Mouse (Mus musculus) lung, embryonic 16.5 days (tissue): ENCODE results near the gene Plxna4. TPM values are rescaled to one million over a fixed set of nuclear protein-coding genes. Genes with fewer than 3 reads are reported as not detected.

Experiments used
- ATAC-seq: fragments of 200-750 bp; cut with Nextera tagmentation; 2 replicates; pipeline ENCODE4 v1.8.0; 2017; ENCODE audit warnings: low read depth, mild to moderate bottlenecking, moderate library complexity
- H3K27ac ChIP-seq: fragments of 300-500 bp; sonication (generic); 2 replicates; pipeline ENCODE4 v1.5.1; 2014; ENCODE audit warnings: mild to moderate bottlenecking, control low read depth, low read length
- H3K27me3 ChIP-seq: fragments of 300-500 bp; sonication (generic); 2 replicates; pipeline ENCODE4 v1.6.1; 2014; ENCODE audit warnings: low read depth, low read length, mixed read lengths; ENCODE audit not compliant: control insufficient read depth, insufficient read depth
- H3K36me3 ChIP-seq: fragments of 300-500 bp; sonication (generic); 2 replicates; pipeline ENCODE4 v1.6.1; 2014; ENCODE audit warnings: low read length; ENCODE audit not compliant: control insufficient read depth, insufficient read depth
- H3K4me1 ChIP-seq: fragments of 300-500 bp; sonication (generic); replicated peaks from 2 replicates; pipeline ENCODE4 v1.6.1; 2014; ENCODE audit warnings: low read length, mixed read lengths; ENCODE audit not compliant: control insufficient read depth, insufficient read depth
- H3K4me2 ChIP-seq: fragments of 300-500 bp; sonication (generic); 2 replicates; pipeline ENCODE4 v1.6.1; 2014; ENCODE audit warnings: low read depth, low read length, control low read depth
- H3K4me3 ChIP-seq: fragments of 300-500 bp; sonication (generic); 2 replicates; pipeline ENCODE4 v1.5.1; 2014; ENCODE audit warnings: mild to moderate bottlenecking, low read length, control low read depth
- H3K9ac ChIP-seq: fragments of 300-500 bp; sonication (generic); 2 replicates; pipeline ENCODE4 v1.6.1; 2014; ENCODE audit warnings: low read length, control low read depth
- H3K9me3 ChIP-seq: fragments of 300-500 bp; sonication (generic); 2 replicates; pipeline ENCODE4 v1.6.1; 2016; ENCODE audit warnings: low read length; ENCODE audit not compliant: control insufficient read depth
- WGBS: fragments of 180-500 bp; shearing (Covaris S2); extraction: QIAGEN DNeasy Blood & Tissue Kit; methylation state at CpG from one replicate; pipeline ENCODE4 v1.1.7; 2014; 5-methylcytosine and 5-hydroxymethylcytosine counted together
- polyA plus RNA-seq: library from polyadenylated mRNA; unstranded; fragments of >200 nt; fragmentation: Nextera tagmentation; extraction: Ambion mirVana; gene quantifications from 2 replicates; pipeline ENCODE4 v1.2.1, GENCODE M21; 2015

Plxna4 gene
- polyA plus RNA-seq, 1 experiment from 2014 or later = 1.8 TPM

DNA sequence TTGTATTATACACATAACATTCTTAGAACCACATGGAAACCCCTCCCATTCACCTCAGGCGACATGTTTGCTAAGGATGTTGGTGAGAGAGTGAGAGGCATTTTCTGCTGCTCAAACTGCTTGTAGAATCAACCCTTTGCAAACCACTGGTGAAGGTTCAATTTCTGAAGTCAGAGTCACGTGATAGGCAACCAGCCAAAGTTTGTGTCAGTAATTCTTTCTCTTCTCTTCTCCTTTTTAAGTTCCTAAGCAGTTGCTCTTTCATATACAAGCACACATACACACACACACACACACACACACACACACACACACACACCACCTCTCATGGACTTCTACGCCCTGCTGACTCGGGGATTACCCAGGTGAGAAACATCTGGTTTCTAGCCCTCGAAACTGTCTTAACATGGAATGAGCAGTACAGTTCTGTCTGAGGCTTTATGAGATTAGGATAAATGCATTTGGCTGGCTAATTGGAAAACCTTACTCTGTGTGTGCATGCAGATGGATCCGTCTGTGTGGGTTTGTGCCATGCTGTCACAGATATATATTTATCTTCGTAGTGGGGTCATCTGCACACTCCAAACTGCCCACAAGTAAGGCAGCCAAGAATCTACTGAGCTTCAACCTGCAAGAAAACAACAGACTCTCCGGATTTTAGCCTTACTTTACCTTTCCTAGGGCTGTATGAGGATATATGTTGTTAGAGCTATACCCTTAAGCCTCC lies 138.6 kb downstream of the Plxna4 start:
- Histone ChIP-seq H3K36me3 (no peaks in the 10 kb centered on the region), H3K27me3 (no peaks in the 10 kb centered on the region), H3K9ac (no peak overlapping the region), H3K9me3 (no peaks in the 10 kb centered on the region), H3K27ac (no peak overlapping the region), H3K4me1 (no peaks in the 10 kb centered on the region), H3K4me2 (no peak overlapping the region), H3K4me3 (no peak overlapping the region)
- no peak for ATAC-seq
- 64% methylated on average over 8 of the region's 8 CpGs for whole genome bisulfite sequencing

DNA sequence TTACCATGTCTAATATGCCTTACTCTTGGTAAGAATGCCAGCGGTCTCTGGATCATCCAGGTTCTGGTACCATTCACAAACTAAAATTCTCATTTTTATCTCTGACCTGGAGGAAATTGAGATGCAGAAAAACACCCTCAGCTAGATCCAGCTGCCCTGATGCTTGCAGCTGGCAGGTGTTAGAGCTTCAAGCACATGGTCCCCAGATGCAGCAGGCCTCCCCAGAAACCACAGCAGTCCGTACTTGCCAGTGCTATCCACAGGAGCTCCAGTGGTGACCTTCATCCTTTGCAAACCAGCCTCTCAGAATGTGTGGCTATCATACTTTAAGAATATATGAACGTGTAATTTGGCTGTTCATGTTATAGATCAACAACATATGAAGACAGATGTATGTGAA lies 139.2 kb downstream of the Plxna4 start:
- WGBS = 72% methylated on average over 3 of the region's 3 CpGs
- Histone ChIP-seq H3K9ac (no peak overlapping the region), H3K4me1 (no peaks in the 10 kb centered on the region), H3K4me2 (no peak overlapping the region), H3K27ac (no peak overlapping the region), H3K4me3 (no peak overlapping the region), H3K9me3 (no peaks in the 10 kb centered on the region), H3K27me3 (no peaks in the 10 kb centered on the region), H3K36me3 (no peaks in the 10 kb centered on the region)
- no peak for ATAC-seq

DNA sequence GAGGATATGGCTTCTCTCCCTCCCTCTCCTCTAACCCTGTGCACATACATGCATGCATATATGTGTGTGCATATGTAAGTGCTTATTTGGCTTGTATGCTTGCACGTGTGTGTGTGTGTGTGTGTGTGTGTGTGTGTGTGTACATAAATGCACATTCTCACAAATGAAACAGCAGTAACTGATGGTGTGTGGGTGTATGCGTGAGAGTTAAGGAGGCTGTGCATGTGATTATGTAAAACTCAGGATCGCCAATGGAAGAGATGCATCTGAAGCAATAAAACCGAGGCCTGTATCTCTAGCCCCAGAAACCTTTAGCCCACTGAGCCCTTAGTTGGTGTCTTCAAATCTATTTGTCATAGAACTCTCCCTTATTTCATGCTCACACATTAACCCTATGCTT lies 141.7 kb downstream of the Plxna4 start:
- Histone ChIP-seq H3K27me3 (no peaks in the 10 kb centered on the region), H3K9me3 (no peaks in the 10 kb centered on the region), H3K36me3 (no peaks in the 10 kb centered on the region), H3K4me3 (no peak overlapping the region), H3K27ac (no peak overlapping the region), H3K4me1 (no peaks in the 10 kb centered on the region), H3K4me2 (no peak overlapping the region), H3K9ac (no peak overlapping the region)
- WGBS = 80% methylated on average over 4 of the region's 4 CpGs
- ATAC-seq = no peak

DNA sequence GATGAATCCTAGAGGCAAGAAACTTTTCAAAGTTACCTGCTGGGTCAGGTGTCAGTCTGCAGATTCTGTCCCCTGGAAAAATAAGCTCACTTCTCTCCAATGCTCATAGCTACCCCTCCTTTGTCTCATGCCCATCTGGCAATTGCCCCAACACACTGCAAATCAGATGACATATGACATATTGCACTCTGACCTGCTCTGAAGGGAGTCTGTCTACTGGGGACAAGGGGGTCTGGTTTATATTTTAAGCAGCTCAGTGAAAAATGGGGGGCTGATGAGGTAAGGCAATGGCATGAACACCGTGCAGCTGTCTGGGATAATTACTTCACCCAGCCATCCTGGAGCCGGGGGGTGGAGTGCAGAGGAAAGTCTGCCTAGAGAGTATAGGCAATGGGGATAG lies 142.7 kb downstream of the Plxna4 start:
- H3K36me3 ChIP-seq = no peaks in the 10 kb centered on the region
- H3K9ac ChIP-seq = no peak overlapping the region
- ATAC-seq = no peak
- H3K4me3 ChIP-seq = no peak overlapping the region
- WGBS = 46% methylated on average over 2 of the region's 2 CpGs
- no peaks in the 10 kb centered on the region for H3K4me1 ChIP-seq
- no peak overlapping the region for H3K4me2 ChIP-seq
- H3K27ac ChIP-seq = no peak overlapping the region
- no peaks in the 10 kb centered on the region for H3K9me3 ChIP-seq
- H3K27me3 ChIP-seq = no peaks in the 10 kb centered on the region

DNA sequence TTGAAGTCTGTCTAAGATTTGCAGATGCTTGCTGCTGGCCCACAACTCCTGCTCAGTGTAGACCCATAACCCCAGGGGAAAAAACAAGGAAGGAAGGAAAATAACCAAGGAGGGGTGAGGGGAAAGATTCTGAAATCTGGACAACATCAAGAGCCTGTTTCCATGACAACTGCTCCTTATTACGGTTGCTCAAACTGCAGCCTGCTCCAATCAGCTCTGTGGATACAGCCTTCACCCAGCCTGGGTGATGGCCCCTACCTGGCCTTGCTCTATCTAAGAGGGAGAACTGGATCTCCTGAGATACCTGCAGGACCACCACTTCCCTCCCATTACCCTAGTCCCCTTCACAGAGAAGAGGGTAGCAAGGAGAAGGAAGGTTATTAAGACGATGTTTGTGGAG lies 143.6 kb downstream of the Plxna4 start:
- H3K36me3 ChIP-seq = no peaks in the 10 kb centered on the region
- ATAC-seq = no peak
- 70% methylated on average over 2 of the region's 2 CpGs for WGBS
- no peak overlapping the region for H3K4me2 ChIP-seq
- H3K9ac ChIP-seq = no peak overlapping the region
- no peak overlapping the region for H3K27ac ChIP-seq
- no peaks in the 10 kb centered on the region for H3K4me1 ChIP-seq
- no peaks in the 10 kb centered on the region for H3K9me3 ChIP-seq
- H3K27me3 ChIP-seq = no peaks in the 10 kb centered on the region
- no peak overlapping the region for H3K4me3 ChIP-seq

DNA sequence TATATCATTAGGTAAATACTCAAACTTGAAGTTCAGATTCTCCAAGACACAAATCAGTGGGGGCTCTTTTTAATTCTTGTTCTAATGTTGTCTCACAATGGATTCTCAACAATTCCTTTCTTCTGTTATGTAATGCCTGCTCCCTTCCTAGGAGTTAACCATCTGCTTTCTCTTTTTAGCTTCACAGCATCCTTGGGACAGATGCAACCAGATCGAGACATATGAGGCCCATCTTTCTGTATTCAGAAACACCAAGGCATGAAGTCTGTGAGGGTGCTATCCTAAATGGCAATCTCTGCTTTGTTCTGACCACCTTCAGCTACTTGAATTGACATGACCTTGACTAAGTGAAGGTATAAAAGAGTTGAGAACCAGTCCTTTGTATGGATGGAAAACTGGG lies 144.3 kb downstream of the Plxna4 start:
- Histone ChIP-seq H3K4me2 (no peak overlapping the region), H3K36me3 (no peaks in the 10 kb centered on the region), H3K9ac (no peak overlapping the region), H3K4me3 (no peak overlapping the region), H3K27me3 (no peaks in the 10 kb centered on the region), H3K9me3 (no peaks in the 10 kb centered on the region), H3K27ac (no peak overlapping the region), H3K4me1 (no peaks in the 10 kb centered on the region)
- WGBS = 81% methylated on average over 1 of the region's 1 CpGs
- no peak for ATAC-seq

DNA sequence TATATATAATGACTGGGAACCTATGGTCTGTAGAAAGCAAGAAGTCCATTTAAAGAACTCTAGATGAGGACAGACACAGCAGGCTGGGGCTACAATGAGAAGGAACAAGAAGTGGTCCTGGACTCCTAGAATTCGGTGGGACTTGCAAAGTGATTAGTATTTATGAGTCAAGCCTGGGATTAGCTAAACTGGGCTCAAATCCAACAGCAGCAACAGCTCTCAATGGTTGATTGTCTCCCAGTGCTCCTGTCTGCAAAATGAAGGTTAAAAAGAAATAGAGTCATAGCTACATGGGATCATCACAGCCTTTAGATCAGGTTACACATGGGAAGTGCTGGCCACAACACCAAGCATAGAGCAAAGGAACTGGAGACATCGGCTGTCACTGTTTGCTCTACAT lies 148.6 kb downstream of the Plxna4 start:
- no peak overlapping the region for H3K4me2 ChIP-seq
- no peak overlapping the region for H3K9ac ChIP-seq
- H3K27me3 ChIP-seq = no peaks in the 10 kb centered on the region
- H3K9me3 ChIP-seq = no peaks in the 10 kb centered on the region
- H3K4me1 ChIP-seq = peaks cover 3% of the 10 kb centered on the region; the same call in 1 of the 2 replicates
- no peaks in the 10 kb centered on the region for H3K36me3 ChIP-seq
- H3K4me3 ChIP-seq = no peak overlapping the region
- WGBS = 57% methylated on average over 2 of the region's 2 CpGs
- ATAC-seq = no peak
- no peak overlapping the region for H3K27ac ChIP-seq

DNA sequence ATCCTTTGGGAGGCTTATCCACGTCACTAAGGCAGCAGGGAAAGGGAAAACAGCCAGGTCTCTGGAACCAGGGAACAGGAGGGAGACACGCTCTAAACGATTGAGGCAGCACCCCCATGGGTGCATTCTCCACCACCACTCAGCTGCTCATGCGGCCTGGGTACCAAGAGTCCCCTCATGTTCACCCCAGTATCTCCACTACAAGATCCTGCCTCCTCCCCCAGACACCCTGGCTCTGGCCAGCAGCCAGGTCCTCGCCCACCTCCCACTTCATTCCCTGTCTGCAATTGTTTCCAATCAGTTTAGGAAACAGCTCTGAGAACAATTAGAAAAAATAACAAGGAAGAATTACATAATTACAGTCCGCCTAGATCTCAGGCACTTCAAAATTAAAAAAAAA lies 150.8 kb downstream of the Plxna4 start:
- ATAC-seq = no peak
- Histone ChIP-seq H3K27me3 (no peaks in the 10 kb centered on the region), H3K4me1 (peaks cover 3% of the 10 kb centered on the region; the same call in 1 of the 2 replicates), H3K4me2 (no peak overlapping the region), H3K9me3 (no peaks in the 10 kb centered on the region), H3K36me3 (no peaks in the 10 kb centered on the region), H3K4me3 (no peak overlapping the region), H3K9ac (no peak overlapping the region), H3K27ac (no peak overlapping the region)
- 54% methylated on average over 6 of the region's 6 CpGs for WGBS

DNA sequence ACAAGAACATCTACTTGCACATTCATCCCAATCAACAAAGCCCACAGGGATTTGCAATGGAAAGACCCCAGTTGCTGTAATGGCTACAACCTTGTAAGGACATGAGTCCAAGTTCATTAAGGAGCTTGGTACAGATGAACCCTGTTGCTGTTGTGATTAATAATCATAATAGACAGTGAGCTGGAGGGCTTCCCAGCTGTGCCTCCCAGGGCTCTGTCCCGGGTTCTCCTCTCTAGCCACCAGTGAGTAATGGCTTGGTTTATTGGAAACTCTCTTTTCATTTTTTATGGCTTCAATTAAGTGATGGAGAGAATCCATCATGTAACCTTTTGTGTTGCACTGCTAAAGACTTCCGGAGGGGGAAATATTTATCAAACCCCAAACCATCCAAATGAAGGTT lies 164.9 kb downstream of the Plxna4 start:
- Histone ChIP-seq H3K4me1 (no peaks in the 10 kb centered on the region), H3K4me2 (no peak overlapping the region), H3K27ac (no peak overlapping the region), H3K9ac (no peak overlapping the region), H3K27me3 (no peaks in the 10 kb centered on the region), H3K4me3 (no peak overlapping the region), H3K9me3 (no peaks in the 10 kb centered on the region), H3K36me3 (no peaks in the 10 kb centered on the region)
- no peak for ATAC-seq
- WGBS = 65% methylated on average over 2 of the region's 2 CpGs

DNA sequence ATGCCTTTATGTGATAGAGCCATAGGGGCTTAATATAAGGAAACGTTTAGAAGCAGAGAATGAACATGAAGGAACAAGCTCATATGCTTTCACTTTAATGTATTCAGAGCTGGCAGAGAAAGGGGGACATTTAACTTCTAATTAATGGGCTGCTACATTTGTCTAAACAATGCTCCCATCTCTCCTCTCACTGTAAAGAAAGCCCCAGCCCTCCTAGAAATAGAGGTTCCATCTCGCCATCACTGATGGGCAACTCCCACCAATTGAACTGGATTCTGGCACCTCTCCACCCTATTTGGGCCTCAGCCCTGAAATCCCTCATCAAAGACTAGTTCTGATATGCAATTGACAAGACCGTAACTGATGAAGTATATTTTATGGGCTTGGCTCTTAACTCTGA lies 167.4 kb downstream of the Plxna4 start:
- no peak for ATAC-seq

More for the DNA sequence above, 167.4 kb downstream of the Plxna4 start:
- H3K4me3 ChIP-seq = no peak overlapping the region
- H3K27ac ChIP-seq = no peak overlapping the region
- H3K4me2 ChIP-seq = no peak overlapping the region
- H3K27me3 ChIP-seq = no peaks in the 10 kb centered on the region
- H3K9ac ChIP-seq = no peak overlapping the region
- H3K4me1 ChIP-seq = no peaks in the 10 kb centered on the region
- H3K9me3 ChIP-seq = no peaks in the 10 kb centered on the region
- no peaks in the 10 kb centered on the region for H3K36me3 ChIP-seq
- 42% methylated on average over 3 of the region's 3 CpGs for WGBS
